Mouse (Mus musculus): ENCODE measurements around the gene Tefm.

DNA sequence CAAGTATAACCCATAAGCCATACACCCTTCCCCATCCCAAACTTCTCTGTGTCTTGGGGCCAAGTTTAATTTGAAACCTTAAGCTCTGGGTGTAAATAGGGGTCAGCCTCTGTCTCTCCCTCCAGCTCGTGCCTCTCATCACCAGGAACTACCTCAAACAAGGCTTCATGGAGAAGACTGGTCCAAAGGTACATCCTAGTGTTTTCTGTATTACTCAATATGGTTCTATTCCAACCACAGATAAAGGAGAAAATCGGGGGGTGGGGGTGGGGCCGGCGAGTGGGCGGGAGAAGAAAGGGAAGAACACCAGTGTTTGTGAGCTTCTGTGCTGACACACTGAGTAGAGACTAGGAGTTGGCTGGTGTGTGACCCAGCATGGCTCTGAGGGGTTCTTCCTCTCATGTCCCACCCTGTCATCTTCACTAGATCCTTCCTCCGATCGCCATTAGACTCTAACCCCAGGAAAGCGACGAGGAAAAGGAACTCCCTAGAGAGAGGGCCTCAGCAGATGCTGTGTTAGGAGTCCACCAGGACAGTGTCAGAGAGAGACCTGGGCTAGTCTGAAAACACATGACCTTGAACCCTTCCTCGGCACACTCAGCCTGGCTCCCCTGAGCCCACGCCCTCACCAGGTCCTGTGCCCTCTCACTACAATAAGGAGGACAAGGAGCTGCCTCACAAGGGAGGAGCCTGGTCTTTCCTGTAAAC is 32.1 kb upstream of the Tefm start:
- TF ChIP-seq CTCF (IDR thresholded peaks at IDR 0.05; ENCODE audit: low read depth, low read length) (no peak), POLR2A (IDR thresholded peaks at IDR 0.05; ENCODE audit: insufficient read depth, low read length) (no peak)

Measured in ES-Bruce4 (cell line).